Mouse (Mus musculus) cerebellum, adult 18-20 months (tissue): ENCODE data around the gene Rorc.

Experiments used
- DNase-seq, 2 experiments: peaks; one replicate each; pipeline ENCODE4 v3.0.0; 2021

Gene Rorc

DNA sequence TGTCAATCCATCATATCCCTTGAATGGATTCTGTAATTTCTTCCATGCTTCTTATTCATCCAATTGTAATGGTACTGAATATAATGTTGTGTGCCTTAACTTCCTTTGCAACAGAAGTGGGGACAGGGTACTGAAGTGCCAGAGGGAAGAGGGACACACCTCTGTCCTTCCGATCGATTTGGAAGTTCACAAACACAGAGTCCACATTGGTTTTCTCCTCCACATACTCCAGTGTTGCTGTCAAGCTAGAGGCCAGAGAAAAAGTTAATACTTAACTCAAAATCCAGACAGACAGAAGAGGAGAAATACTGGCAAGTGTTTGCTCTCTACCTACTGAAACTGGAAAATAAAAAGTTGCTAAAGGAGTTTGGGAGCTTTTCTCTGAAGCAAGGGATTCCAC is 61.7 kb downstream of the Rorc start:
- DNase-seq, result no peak

- no peak for DNase-seq
These were observed 63.8 kb downstream of the Rorc start for GRCm38 (mm10) chr3:94436420-94436819.

DNA sequence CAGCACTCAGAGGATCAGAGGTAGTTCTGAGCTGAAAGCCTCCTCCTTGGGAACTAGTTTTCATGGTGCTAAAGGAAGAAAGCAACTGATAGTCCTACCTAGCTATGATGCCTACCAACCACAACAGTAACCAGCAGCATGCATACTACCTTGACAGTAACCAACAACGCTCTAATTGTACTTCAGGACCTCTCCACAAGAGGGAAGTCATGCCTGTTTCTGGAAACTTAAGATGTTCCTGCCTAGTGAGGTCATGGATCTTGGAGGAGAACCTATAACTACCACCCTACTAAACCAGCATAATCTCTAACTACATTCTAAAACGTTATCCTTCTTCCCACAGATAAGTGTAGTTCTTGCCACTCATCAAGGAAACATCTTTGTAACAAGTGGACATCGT is 68.6 kb downstream of the Rorc start:
- DNase-seq, result no peak

DNA sequence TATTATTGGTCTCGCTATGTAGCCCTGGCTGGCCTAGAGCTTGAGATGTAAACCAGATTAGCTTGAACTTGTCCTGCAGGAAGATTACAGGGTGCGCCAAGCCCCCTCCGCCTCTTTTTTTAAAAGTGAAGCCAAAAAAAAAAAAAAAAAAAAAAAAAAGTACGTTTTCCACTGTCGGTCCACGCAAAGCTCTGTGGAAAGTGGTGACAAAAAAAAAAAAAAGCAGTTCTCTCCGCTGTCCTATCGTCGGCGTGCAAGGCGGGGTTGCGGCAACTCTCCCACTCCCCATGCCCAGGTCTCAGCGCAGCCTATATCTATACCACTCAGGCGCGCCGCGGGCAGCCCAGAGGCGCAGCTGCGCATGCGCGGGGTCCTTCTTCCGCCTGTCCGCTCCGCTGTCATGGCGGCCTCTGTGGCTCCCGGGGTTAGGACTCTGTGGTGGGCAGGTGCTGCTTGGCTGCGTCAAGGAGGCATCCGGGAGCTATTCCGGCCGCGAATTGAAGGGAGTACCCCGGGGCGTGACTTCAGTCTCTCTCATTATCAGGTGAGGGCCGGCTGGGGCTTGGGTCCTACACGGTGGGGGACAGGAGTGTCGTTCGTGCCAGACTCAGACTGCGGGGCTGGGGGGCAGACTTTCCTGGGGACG is 70.5 kb downstream of the Rorc start, which contains the start of gene Mrpl9:
Gene Mrpl9, plus strand, starts transcription at position 368 of the 646 bp plus-strand sequence.
- DNase-seq, result peak; percentile 92 to 98

- DNase-seq, result no peak
These were observed 71.0 kb downstream of the Rorc start, which contains the start of gene Oaz3 for GRCm38 (mm10) chr3:94443597-94443964. Gene Oaz3 (minus strand): TSS chr3:94443915.
